Mouse (Mus musculus) CD4-positive, CD25-positive, alpha-beta regulatory T cell, adult 4 months (primary cell): Measurements from ENCODE around the gene Olfr729. TPM values are rescaled to one million over a fixed set of nuclear protein-coding genes. Genes with fewer than 3 reads are reported as not detected.

Experiments
- ATAC-seq: one replicate; pipeline ENCODE4 v1.8.0; 2017
- polyA plus RNA-seq, 2 experiments: library from polyadenylated mRNA; unstranded; fragments of 100-300 nt; shearing (Covaris generic); gene quantifications; one replicate each; pipeline ENCODE4 v1.2.1; 2017

Olfr729 gene
- not detected for polyA plus RNA-seq

DNA sequence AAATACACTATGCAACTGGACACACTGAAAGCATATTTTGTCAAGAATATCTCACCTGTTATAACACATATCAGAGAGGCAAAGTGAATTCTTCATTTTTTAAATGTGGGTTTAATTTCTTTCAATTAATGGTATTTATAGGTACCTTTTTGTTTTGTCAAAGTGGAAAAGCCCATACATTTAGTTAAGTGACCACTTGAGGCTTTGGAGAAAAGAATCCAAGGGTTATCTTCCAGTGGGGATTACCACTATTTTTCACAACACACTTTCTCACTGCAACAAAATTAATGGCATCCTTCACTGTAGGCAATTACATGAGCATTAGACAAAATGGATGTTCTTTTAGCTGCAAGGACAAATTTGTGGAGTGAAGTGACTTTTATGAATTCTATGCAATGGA lies at the start of gene Olfr729:
Gene Olfr729, minus strand, starts transcription at position 101 of the 400 bp plus-strand sequence.
- no peak for ATAC-seq

DNA sequence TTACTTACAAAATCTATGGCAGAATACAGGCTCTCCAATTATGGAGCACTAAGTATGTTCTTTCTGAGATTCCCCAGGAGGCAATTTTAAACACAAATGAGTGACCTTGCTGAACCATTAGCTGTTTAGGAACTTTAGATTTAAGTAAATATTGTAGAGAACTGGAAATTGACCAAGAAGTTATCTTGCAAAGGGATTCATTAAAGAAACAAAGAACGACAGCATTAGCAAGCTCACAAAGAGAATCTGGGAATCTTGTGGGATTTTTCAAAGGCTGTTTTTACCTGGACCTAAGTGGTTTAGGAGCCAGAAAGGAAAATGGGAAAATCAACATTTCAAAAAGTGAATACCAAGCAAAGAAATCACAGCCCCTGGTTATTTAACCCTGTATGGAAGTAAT lies 35.4 kb upstream of the Olfr729 start, which contains the start of gene Olfr730:
Gene Olfr730, minus strand, starts transcription at position 101 of the 400 bp plus-strand sequence.
- ATAC-seq = no peak

DNA sequence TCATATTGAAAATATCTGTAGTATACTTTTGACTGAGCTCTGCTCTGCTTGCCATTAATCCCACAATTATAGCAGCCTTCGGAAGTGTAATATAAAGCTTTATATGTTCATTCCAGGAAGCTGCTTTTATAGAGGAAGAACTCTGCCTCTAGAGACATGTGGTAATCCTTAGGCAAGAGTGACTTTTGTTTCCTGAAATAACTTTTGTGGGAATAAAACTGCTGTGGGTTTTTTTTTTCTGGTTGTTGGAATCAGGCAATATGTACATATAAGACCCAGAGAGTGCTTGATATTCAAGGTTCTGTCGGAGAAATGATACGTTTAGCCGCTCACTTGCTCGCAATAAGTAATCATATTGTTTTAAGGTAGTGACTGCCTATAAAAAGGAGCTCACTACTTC lies 10.1 kb downstream of the Olfr729 start, which contains the start of gene Olfr728:
Gene Olfr728, minus strand, starts transcription at position 101 of the 400 bp plus-strand sequence.
- no peak for ATAC-seq

DNA sequence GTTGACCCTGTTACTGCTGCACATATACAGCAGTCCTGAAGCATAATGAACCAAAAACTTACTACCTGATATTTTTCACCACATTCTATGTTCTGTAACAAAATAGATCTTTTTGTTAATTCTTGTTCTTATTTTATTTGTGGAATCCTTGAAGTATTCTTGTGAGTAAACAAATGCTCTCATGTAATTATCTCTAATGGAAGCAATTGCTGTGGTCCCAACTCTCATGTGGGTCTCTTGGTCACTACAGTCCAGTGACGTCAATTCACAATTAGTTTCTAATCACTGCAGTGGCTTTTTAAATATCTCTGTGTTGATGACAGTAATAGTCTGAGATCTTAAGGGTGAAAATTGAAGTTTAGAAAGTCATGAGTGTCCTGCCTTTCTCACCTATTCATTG lies 29.8 kb downstream of the Olfr729 start, which contains the start of gene Olfr727:
Gene Olfr727, plus strand, starts transcription at position 301 of the 400 bp plus-strand sequence.
- ATAC-seq = no peak

Other genes starting within 250 kb of the Olfr729 start
- not detected for gene Olfr723, start 221.1 kb downstream of the Olfr729 start, polyA plus RNA-seq
- not detected for gene Olfr724, start 189.6 kb downstream of the Olfr729 start, polyA plus RNA-seq
- gene Olfr725, start 112.5 kb downstream of the Olfr729 start, polyA plus RNA-seq = not detected
- gene Olfr726, start 62.0 kb downstream of the Olfr729 start, polyA plus RNA-seq = under 1 TPM in 1 of 2 experiments, not detected in 1; 0.34 TPM
- not detected for gene Olfr727, start 29.7 kb downstream of the Olfr729 start, polyA plus RNA-seq
- not detected for gene Olfr728, start 10.2 kb downstream of the Olfr729 start, polyA plus RNA-seq
- not detected for gene Olfr730, start 35.3 kb upstream of the Olfr729 start, polyA plus RNA-seq
- gene Olfr731, start 89.0 kb upstream of the Olfr729 start, polyA plus RNA-seq = not detected
- not detected for gene Olfr732, start 131.3 kb upstream of the Olfr729 start, polyA plus RNA-seq
- gene Olfr733, start 148.6 kb upstream of the Olfr729 start, polyA plus RNA-seq = under 1 TPM in 1 of 2 experiments, not detected in 1; 0.24 TPM
- not detected for gene Olfr734, start 173.9 kb upstream of the Olfr729 start, polyA plus RNA-seq
- not detected for gene Olfr735, start 196.0 kb upstream of the Olfr729 start, polyA plus RNA-seq
- gene Tlr11, start 205.0 kb upstream of the Olfr729 start, polyA plus RNA-seq = under 1 TPM in 1 of 2 experiments, not detected in 1; 0.19 TPM
- gene Olfr736, start 228.3 kb upstream of the Olfr729 start, polyA plus RNA-seq = not detected